Mouse (Mus musculus) megakaryocyte, adult 5-6 weeks (primary cell): ENCODE data around the gene Sptlc2. TPM values are rescaled to one million over a fixed set of nuclear protein-coding genes. Genes with fewer than 3 reads are reported as not detected.

Source experiments
- ATAC-seq: 2 replicates; pipeline ENCODE4 v1.8.0; 2016; ENCODE audit warnings: mild to moderate bottlenecking, inconsistent platforms; ENCODE audit not compliant: poor library complexity, severe bottlenecking
- total RNA-seq, 2 experiments: library from RNA; stranded (forward) in 1 of 2; stranded (reverse) in 1 of 2; fragments of 153-499, 151-499 nt in 1 of 2; fragments of 221-1000, 200-1000 nt in 1 of 2; gene quantifications; 2 replicates each; pipeline versions ENCODE4 v1.2.3 to v1.2.4; 2015 to 2017

Gene Sptlc2
- total RNA-seq, 2 experiments from 2014 or later: 168 to 245 TPM

DNA sequence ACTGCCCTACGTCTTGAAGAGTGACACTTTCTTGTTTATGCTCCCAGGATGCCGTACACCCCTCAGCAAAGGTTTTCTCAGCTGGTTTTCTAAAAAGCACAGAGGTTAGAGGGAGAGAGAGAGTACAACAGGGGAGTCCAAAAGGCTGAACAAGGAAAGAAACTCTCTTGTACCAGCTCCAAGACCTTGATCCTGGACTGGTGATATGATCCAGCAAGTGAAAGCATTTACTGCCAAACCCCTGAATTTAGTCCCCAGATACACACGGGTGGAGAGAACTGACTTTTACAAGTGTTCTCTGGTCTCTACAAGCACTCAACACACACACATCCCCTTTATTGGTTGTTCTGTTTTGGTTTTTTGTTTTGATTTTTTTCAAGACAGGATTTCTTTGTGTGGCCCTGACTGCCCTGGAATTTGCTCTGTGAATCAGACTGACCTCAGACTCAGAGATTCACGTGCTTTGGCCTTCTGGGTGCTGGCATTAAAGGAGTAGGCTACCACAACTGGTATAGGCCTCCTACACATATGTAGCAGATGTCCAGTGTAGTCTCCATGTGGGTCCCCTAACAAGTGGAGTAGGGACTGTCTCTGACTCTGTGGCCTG is 9.8 kb upstream of the Sptlc2 start:
- no peak for ATAC-seq

DNA sequence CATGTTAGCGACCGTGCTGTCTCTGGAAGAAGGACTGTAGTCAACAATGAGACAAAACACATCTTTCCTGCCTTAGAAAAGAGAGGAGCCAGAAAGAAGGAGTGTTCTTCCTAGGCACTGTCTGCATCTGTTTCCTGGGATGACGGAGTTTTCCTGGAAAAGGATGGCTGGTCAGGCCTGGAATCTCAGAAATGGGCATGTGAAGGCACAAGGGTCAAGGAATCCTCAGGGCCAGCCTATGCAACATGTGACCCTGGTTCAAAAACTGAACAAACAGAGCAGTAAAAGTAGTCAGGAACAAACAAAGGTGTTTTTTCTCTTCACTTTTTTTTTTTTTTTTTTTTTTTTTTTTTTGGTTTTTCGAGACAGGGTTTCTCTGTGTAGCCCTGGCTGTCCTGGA is 9.0 kb upstream of the Sptlc2 start:
- no peak for ATAC-seq

DNA sequence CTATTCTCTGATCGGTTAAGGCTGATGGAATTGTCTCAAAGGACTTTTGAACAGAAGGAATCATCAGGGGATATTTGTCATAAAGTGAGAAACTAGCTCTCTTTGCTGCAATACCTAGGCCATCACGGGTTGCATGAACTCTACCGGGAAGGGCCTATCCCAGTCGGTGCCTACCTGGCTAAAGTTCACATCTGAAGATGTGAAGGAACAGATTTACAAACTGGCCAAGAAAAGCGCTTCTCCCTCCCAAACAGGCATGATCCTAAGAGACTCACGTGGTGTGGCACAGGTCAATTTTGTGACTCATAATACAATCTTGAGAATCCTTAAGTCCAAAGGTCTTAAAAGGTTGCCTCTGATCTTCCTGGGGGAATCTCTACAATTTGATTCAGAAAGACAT is 6.2 kb upstream of the Sptlc2 start:
- ATAC-seq: no peak

DNA sequence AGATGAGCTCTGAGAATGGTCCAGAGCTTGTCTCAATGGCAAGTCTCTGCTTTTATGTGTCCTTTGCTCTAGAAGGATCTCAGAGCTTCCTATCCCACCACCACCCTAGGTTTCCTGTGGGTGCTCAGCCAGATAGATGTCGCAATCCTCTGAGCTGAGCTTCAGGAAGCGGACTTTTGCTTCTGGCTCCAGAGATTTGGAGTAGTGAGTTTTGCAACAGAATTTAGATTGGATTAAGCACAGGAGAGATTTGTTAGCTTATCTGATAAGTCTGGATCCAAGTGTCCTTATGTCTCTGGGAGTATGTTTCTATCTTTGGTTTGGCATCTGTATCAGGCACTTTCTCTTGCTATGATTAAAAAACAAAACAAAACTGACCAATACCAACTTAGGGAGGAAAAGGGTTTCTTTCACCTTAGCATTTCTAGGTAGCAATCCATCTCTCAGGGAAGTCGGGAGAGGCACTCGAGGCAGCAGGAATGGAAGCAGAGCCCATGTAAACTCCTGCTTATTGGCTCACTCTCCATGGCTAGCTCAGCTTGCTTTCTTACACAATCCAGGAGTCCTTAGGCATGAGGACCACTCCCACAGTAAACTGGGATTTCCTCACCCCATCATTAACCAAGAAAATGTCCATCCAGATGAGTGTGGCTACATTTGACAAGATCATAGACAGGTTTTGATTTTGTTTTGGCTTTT is 5.4 kb upstream of the Sptlc2 start:
- peak; percentile 56 for ATAC-seq

DNA sequence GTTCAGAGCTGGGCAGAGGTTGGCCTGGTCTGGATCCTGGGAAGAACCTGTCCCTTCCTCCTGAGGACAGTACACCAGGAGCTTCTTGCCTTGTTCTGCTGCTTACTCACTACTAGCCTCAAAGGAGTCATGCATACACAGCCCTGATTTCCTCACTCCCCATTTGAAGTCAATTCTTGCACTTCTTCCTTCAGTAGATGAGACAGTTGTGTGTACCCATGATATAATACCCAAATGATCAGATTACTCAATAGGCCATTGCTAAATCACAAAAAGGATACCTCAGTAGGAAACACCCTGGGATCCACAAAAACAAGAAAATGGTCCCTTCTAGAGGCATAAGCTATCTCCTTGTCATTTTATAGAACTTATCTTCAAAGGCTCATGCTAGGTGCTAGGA is 3.2 kb upstream of the Sptlc2 start:
- no peak for ATAC-seq

DNA sequence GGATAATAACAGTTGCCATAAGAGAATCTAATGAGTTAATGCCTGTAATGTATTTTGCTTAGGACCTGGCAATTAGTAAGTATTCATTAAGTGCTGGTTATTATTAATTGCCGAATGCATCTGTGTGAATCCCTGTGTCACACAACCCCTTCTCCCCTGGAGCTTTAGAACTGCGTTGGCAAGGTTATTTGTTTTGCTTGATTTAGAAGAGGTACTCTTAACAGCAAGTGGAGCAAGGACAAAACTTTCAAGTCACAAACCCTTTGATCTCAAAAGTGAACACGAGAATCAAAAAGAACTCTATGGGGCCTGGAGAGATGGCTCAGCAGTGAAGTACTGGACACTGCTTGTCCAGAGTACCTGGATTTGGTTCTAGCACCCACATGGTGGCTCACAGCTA is 1.1 kb upstream of the Sptlc2 start:
- ATAC-seq: no peak

DNA sequence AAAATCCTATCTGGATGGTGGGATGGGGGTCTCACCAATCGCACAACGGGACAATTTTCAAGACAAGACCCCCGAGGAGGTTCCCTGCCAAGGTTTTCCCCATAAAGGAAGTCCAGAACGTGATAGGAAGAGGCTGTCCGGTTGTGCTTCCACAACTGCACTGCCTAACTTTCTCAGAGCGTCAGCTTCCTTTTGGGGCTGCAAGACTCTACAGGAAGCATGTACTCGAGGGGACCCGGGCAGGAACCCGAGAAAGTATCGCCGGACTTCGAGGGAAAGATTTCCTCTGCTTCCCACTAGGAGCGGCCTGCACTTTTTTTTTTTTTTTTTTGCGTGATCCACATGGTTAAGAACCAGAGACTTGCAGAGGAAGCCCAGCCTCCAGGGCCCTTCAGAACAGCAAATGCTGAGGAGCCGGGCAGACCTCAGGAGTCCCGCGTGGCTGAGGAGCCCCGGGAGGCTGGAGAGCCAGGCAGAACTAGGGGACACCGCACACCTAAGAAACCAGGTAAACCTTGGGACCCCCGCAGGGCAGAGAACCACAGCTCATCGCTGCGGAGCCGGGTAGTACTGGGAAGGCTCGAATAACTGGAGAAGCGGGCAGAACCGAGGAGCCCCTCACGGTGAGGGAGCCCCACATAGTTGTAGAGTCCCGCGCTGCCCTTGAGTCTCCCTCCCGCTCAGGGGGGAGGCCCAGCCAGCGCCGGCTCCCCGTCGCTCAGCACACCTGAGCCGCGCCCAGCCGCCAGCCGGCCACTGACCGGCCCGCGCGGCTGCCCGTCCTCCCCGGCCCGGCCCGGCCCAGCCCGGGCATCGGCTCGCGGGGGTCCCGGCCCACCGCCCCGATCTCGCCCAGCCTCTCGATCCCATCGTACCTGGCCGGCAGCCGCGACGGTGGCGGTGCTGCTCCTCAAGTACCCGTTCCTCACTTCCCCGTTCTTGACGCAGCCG is 709 bp downstream of the Sptlc2 start:
- peak; percentile 17; the same call in 1 of the 2 replicates for ATAC-seq

DNA sequence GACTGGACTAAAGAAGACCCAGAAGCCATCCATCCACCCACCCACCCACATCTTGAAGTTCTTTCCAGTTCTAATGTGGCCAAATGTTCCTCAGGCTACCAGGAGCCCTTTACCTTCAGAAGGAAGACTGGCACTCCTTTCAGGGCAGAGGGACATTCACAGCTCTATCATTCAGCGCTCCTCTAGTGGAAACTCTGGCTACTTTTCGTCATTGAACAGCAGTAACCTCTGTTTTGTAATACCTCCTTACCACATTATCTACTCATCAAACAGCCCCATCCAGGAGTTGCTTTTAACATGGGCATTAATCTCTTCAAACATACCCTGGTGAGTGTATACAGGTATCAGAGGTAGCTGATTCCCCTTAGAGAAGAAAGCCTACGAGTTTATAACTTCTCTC is 3.1 kb downstream of the Sptlc2 start:
- ATAC-seq: no peak

DNA sequence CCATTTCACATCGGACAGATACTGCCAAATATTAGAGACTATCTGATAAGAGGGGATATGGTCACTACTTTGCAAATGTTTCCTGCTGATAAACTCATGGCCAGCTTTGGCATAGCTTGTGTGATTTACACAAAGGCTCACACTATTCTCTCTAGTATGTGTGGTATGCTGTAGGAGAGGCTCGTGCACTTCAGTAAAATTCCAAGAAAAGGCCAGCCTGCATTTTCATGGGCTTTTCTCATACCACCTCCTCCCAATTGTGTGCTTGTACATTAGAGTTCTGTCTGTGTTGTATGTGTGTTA is 6.8 kb downstream of the Sptlc2 start:
- ATAC-seq: no peak

DNA sequence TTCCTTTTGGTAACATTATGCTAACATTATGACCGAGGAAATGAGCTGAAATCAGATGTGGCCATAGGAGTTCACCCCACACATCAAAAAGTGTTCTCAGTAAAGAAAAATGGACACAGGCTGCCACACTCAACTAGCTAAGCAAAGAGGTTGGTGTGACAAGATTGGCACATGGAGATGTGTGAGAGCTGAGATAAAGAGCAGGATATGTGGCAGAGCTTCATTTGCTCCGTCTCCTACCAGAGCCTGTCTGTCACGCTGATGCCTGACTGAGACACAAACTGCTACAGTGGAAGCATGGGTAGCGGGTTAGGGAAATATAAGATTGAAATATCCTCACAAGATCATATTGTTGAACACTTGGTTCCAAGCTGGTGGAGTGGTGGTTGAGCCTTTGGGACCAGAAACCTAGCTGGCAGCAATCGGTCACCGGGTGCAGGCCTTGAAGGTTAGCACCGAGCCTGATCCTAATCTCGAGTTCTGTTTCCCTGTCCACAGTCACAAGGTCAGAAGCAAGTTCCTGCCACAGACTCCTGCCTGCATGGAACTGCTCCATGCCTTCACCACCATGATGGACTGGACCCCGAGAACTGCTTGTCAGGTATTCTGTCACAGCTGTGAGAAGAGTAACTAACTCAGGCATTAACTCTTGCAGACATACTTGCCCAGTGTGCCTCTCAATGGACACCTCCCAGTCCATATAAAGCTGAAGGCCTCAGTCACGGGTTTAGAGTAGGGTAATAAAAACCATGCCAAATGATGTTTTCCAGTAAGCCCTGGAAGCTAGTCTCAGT is 7.4 kb downstream of the Sptlc2 start:
- ATAC-seq: 0 out of 2 replicates have a peak, but pooled peaks have one; percentile 38

DNA sequence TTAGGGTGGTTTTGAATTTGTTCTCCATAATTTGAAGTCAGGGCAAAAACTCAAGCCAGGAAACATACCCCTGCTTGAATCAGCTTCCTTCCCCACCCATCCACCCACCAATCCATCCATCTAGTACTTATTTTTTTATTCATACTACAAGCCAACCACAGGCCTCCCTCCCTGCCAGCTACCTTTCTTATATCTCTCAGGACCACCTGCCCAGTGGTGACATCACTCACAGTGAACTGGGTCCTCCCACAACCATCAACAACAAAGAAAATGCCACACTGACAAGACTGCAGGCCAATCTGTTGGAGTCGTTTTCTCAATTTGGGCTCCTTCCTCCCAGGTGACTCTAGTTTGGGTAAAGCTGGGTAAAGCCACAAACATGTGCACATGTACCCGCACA is 8.7 kb downstream of the Sptlc2 start:
- no peak for ATAC-seq

DNA sequence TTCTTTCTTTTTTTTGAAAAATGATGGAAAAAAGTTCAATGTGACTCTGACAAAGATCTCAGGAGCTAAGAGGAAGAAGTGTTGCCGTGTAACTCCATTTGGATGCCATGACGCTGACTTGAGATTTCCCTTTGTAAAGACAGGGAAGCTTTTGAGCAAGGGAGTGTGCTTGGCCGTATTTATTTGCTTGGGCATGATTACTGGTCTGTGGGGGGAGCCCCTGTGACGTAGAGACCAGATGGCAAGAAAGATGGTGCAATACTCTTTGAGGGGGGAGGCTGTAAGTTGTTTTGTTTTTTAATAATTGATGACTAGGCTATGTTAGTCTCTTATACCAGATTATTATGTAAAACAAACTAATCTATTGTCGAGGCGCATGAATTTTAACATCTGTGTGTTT is 14.0 kb downstream of the Sptlc2 start:
- no peak for ATAC-seq

DNA sequence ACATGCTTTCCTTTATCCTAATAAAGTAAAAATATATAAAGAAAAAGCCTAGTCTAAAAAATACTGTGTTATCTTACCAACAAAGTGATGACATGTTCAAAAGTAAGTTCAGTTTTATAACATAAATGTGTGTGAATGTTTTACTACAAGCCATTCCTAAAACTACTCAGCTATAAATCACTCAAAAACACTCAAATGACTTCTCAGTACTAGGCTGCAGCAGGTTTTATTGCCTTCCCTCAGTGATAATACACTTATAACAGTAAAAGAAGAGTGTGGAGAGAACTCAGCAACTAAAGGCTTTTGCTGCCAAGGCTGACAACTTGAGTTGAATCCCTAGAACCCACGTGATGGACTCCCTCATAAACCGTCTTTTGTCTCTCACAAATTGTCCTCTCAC is 18.8 kb downstream of the Sptlc2 start:
- no peak for ATAC-seq

DNA sequence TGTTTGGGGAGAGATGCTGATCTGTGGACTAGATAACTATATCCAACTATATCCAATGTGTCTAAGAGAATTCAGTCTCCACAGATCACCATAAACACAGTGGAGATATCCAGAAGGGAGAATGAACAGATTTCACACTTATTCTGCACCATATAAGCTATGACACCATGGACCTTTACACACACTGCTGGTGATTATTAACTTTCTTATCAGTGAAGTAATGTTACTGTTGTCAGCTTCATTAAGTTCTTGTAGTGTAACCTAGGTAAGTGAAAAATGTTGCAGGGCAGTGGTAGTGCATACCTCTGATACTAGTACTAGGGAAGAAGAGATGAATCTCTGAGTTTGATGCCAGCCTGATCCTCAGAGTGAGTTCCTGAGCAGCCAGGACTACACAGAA is 20.1 kb downstream of the Sptlc2 start:
- no peak for ATAC-seq

DNA sequence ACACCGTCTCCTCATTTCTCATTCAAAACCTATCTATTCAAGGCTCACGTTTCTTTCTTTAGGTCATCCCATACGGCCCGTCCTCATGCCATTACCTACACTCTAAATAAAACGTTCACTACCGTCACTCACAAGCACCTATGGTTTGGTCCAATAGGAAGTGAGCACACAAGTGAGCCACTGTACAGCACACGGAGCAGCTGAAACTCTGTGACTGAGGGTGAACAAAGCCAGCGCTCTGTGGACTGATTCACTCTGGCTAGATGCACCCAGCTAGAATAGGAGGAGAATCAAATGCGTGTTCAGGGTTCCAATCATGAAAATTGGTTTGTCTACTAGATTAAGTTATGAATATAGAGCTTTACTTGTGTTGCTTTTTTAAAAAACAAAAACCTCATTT is 22.5 kb downstream of the Sptlc2 start:
- no peak for ATAC-seq

DNA sequence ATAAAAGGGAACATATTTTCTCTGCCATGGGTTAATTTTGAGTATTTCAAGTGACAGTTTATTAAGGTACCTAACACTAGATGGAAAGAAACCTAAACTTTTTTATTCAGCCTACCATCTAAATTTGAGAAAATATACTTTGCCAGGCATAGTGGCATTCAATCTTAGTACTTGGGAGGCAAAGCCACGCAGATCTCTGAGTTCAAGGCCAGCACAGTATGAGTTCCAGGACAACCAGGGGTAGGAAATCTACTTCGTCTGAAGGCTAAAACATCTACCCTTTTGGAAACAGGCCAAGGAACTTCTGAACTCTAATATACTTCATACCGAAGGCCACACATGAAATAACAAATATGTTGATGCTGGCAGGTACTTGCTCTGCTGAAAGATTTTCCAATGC is 26.0 kb downstream of the Sptlc2 start:
- no peak for ATAC-seq

DNA sequence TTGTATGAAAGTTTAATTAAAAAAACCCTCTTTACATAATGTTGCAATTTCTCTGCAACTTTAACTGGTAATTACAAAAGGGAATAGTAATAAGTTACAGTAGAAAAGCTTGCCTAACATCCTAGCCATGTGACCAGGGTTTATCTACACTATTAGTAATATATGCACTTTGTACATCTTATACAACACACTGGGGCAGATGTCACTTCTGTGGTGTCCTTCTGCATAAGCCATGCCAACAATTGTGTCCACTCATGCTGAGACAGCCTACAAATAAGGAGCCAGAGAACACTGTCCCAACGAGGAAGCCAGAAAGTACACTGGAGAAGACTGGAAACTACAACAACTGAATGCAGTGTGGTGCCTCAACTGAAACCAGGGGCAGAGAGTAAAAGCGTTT is 40.1 kb downstream of the Sptlc2 start:
- ATAC-seq: 0 out of 2 replicates have a peak, but pooled peaks have one; percentile 21

DNA sequence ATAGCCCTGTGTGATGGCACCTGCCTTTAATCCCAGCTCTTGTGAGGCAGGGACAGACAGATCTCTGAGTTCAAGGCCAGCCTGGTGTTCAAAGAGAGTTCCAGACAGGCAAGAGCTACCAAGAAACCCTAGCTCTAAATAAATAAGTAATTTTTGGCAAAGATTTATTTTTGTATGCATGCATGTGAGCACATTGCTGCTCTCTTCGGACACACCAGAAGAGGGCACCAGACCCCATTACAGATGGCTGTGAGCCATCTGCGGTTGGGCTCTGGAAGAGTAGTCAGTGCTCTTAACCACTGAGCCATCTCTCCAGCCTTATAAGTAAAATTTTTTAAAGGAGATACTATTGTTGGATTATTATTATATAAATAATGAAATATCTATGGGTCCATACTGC is 40.6 kb downstream of the Sptlc2 start:
- no peak for ATAC-seq

DNA sequence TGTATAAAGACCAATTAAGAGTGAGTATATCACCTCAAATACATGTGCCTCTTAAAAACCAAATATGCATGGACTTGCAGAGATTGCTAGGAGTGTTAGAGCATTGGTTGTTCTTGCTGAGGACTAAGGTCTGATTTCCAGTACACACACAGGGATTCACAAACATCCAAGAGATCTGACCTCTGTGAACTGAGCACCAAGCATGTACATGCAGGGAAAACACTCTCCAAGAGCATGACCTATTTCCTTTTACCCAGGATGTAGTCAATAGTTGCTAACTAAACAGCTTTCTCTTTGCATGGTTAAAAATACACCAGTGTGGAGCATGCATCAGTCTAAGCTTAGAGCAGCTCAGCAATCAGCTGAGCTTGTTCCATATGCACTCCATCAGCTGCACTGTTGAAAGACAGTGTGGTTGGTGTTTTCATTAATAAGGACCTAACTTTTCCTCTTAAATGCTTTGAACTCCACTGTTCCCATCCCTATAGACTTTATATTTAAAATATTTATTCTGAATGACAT is 45.0 kb downstream of the Sptlc2 start:
- no peak for ATAC-seq

DNA sequence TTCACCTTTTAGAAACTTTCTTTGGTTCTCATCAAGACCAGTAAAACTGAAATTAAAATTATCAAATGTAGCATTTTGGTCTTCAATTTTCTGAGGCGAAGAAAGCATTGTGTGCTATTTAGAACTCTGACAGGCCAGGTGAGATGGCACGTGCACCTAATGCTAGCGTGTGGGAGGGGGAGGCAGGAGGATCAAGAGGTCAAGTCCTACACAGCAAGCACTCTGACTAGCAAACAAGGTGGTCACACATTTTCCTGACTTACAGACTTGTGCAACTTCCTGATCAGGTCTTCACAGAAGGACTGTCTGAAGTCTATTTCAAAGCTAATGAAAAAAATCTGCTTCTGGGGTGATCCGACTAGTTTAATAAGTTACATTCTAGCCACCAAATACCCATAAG is 50.1 kb downstream of the Sptlc2 start:
- ATAC-seq: no peak

DNA sequence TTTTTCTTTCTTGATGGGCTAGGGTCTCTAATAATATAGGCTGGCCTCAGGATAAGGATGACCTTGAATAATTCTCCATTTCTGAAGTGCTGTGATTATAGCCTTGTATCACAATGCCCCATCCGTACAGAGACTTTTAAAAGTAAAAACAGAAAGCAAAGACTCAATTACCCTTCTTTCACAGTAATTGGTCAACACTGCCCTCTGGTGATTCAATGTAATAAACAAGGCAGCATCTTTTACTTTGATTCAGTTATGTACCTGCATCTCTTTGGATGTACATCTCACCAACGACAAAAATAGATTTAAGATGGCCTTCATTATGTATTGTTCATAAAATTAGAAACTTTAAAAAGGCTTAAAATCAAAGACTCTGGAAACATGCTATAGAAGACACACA is 53.3 kb downstream of the Sptlc2 start:
- 0 out of 2 replicates have a peak, but pooled peaks have one; percentile 49 for ATAC-seq
